Comparison of ENCODE assay signal across 8 mouse cellular contexts in the genomic region with DNA sequence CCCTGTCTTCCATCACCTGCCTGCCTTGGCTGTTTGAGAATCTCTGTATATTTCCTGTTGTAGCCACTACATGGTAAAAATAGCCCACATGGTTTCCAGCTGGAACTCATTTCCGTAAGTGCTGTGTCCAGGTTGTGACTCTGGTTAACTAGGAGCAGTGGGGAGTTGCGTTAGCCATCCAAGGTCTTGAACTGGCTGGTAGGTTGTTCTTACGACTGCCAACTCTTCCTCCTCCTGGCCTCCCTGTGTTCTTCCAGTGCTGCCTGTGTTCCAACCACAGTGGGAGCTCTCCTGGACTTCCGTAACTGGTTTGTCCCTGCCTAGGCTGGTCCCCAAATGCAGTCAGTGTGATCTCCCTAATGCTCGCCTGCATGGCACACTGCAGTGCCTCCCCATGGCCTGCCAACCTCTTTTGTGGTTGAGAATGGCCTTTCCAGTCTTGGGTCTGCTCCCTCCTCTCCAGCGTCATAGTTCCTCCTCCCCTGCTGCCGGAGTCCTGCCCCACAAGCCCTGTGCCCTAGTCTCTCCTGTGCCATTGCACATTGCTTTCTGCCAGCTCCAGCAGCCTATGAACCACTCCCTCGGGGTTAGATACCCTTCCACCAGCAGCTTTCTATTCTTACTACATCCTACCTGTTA.
DNase-seq lines count a peak whose midpoint lies in the region; ATAC-seq lines count a peak whose summit lies in the region.

No protein-coding gene starts in this region.

- H3K4me3 ChIP-seq in heart, embryonic 12.5 days = no peak overlapping the region

- intact Hi-C loops in heart, postnatal 25 days (cut with DNase I) = loop anchor here (2.0 to 5.0 kb wide), 5 partner anchors 26 to 298 kb away; a partner anchor contains a TSS

- H3K9me3 ChIP-seq in heart, embryonic 12.5 days (replicated peaks) = no peaks in the 10 kb centered on the region

- H3K27ac ChIP-seq in heart, embryonic 12.5 days (ENCODE audit: poor library complexity, severe bottlenecking) = peak overlapping the region; percentile 40

- no peak overlapping the region for H3K4me2 ChIP-seq in heart, embryonic 12.5 days

- H3K36me3 ChIP-seq in heart, embryonic 12.5 days = no peaks in the 10 kb centered on the region

- 0 out of 2 replicates have a peak, but pooled peaks have one; percentile 29 for ATAC-seq in heart, embryonic 12.5 days (ENCODE audit: insufficient number of reproducible peaks, low FRiP score)

- H3K4me1 ChIP-seq in heart, embryonic 12.5 days (replicated peaks) = peaks cover 26% of the 10 kb centered on the region

- no peaks in the 10 kb centered on the region for H3K27me3 ChIP-seq in heart, embryonic 12.5 days (replicated peaks)

- no peak overlapping the region for H3K9ac ChIP-seq in heart, embryonic 12.5 days

- DNase-seq in heart, postnatal 25 days (ENCODE audit: low spot score) = no peak
- DNase-seq in adrenal gland, postnatal 14 days = peak; percentile 61
- DNase-seq in embryo, embryonic 10.5 days (ENCODE audit: low spot score) = peak; percentile 48
- DNase-seq in kidney, adult 9 months = peak; percentile 28
- DNase-seq in spleen, postnatal 36 days (ENCODE audit: low spot score in 2 of 2) = no peak
- no peak for DNase-seq in urinary bladder, postnatal 10 days (ENCODE audit: low spot score)
- no peak for DNase-seq in urinary bladder, adult 2 months (ENCODE audit: low spot score)

- 60% methylated on average over 8 of the region's 8 CpGs for WGBS in heart, embryonic 12.5 days

Comparison
In these comparisons a context has a peak if more than half of its experiments do, and no peak if none do; other contexts are left out.
1. DNase-seq: peak in adrenal gland, postnatal 14 days (single experiment), embryo, embryonic 10.5 days (single experiment) and kidney, adult 9 months (single experiment); none in heart, postnatal 25 days (single experiment), spleen, postnatal 36 days (0 of 2), urinary bladder, postnatal 10 days (single experiment) and urinary bladder, adult 2 months (single experiment).